Mouse (Mus musculus) splenic B cell, adult 2 months (primary cell): ENCODE results near the gene Pter.

Source experiments
- DNase-seq: peaks from one replicate; pipeline ENCODE4 v3.0.0-alpha.2; 2011; ENCODE audit warnings: low read depth, low spot score
- H3K27me3 ChIP-seq: 2 replicates; pipeline ENCODE4 v1.6.1; 2012; ENCODE audit warnings: mild to moderate bottlenecking, low read length, moderate library complexity, mixed read lengths; ENCODE audit not compliant: control insufficient read depth, poor library complexity, insufficient read depth, severe bottlenecking
- H3K36me3 ChIP-seq: 2 replicates; pipeline ENCODE4 v1.6.1; 2012; ENCODE audit warnings: mild to moderate bottlenecking, low read length, moderate library complexity, mixed read lengths; ENCODE audit not compliant: control insufficient read depth, poor library complexity, insufficient read depth, severe bottlenecking

Pter gene

GRCm38 (mm10) chr2:12923804-12924591 is at the start of gene Pter:
Gene Pter, plus strand, starts transcription at chr2:12924041.
- Histone ChIP-seq H3K27me3 (no peaks in the 10 kb centered on the region), H3K36me3 (no peaks in the 10 kb centered on the region)
- DNase-seq = peak; percentile 62

GRCm38 (mm10) chr2:12874232-12874631 is 49.6 kb upstream of the Pter start:
- H3K36me3 ChIP-seq = no peaks in the 10 kb centered on the region
- H3K27me3 ChIP-seq = no peaks in the 10 kb centered on the region
- DNase-seq = no peak

GRCm38 (mm10) chr2:12879492-12879891 is 44.3 kb upstream of the Pter start:
- H3K36me3 ChIP-seq = no peaks in the 10 kb centered on the region
- DNase-seq = no peak
- H3K27me3 ChIP-seq = no peaks in the 10 kb centered on the region

DNA sequence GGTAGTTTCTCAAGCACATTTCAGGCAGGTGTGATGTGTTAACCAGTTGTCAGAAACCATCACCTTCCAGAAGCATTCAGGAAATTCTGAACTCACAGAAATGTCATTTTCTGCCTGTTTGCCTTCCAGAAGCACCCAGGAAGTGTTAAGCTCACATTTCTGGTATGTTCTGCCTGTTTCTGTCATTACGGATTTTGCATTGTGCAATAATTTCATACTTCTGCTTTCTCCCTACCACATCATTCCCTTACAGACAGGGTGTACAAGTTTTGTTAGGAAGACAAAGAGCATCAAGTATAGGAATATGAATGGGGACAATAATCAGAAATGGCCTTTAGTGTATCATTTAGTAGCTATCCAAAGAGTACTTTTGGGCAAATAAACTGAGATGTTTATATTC is 42.8 kb upstream of the Pter start:
- Histone ChIP-seq H3K36me3 (no peaks in the 10 kb centered on the region), H3K27me3 (no peaks in the 10 kb centered on the region)
- DNase-seq = no peak

DNA sequence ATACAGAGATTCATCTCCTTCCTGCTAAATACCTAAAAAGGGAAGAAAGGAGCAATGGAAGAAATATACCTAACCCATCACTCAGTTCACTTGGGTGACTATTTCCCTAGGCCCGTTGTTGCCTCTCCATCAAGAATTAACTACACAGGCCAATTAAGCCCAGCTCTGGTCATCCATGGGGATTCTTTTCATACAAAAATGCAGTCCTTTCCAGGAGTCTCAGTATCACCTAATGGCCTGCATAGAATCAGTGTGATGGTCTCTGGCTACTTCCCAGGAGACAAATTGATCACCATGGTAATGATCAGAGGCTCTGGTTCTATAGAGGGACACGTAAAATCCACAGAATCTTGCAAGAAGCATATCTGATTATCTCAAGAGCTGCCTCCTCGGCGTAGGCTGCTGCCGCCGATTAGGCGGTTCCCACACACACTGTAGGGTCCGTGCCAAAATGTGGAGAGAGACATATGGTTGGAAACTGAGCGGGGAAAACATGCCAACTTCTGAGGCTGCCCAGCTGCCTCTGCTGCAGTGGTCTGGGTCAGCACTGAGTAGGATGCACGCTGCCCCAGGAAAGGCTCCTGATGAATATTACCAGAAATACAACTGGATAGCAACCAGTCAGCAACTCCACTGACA is 40.4 kb upstream of the Pter start:
- Histone ChIP-seq H3K36me3 (no peaks in the 10 kb centered on the region), H3K27me3 (no peaks in the 10 kb centered on the region)
- no peak for DNase-seq

DNA sequence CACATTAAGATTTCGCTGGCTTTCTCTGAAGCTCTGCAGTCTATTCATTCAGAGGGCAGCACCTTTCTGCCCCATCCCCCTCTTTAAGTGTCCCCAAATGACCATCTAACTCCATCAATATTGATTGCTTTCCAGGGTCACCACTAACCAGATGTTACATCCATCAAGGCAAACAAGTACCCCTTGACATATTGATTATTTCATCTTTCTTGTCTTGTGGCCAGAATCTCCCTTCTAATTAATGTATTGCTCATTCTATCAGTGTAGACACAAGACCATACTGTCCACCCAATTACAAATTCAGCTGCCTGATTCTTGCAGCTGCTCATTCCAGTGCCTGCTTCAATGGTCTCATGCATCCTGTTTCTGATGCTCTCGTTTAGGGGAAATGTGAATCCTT is 36.8 kb upstream of the Pter start:
- no peak for DNase-seq
- Histone ChIP-seq H3K27me3 (no peaks in the 10 kb centered on the region; the same call in 1 of the 2 replicates), H3K36me3 (no peaks in the 10 kb centered on the region)

DNA sequence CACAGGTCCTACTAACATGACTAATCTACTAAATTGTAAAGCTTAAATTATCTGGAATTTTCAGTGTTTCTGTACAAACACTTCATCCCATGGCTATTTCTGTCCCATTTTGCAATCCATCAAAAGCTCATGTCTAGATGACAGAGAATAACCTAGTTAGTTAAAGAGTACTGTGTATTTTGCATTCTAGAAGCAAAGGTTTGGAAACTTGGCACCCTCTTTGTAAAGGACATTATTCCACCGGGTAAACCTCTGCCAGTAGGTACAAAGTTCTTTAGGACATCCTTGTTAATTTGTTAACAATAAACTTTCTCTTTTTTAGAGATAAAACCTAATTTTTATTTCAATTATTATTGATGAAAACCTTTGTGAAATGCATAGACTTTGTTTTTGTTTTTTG is 18.1 kb upstream of the Pter start:
- no peak for DNase-seq
- Histone ChIP-seq H3K36me3 (no peaks in the 10 kb centered on the region), H3K27me3 (no peaks in the 10 kb centered on the region)

GRCm38 (mm10) chr2:12925643-12926042 is 1.8 kb downstream of the Pter start:
- H3K36me3 ChIP-seq = no peaks in the 10 kb centered on the region
- DNase-seq = no peak
- H3K27me3 ChIP-seq = no peaks in the 10 kb centered on the region

- DNase-seq = no peak
- Histone ChIP-seq H3K36me3 (no peaks in the 10 kb centered on the region), H3K27me3 (no peaks in the 10 kb centered on the region)
These were observed 6.5 kb downstream of the Pter start for GRCm38 (mm10) chr2:12930338-12930737.

DNA sequence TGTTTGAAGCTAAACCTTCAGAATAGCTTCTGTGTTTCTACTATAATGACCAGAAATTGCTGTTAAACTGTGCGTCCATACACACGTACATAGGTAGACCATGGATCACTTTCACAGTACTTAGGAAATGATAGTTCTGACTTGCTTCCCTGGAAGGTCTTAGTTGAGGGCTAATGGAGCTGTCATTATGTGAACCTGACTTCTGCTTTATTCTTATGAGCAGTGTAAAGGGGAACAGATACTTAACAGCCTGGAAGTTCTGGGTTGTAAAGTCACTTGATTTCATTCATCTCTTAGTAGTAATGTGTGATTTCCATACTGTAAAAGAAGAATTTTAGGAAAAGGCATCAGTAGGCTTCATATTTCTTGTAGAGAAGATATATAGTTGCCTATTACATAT is 10.1 kb downstream of the Pter start:
- DNase-seq = no peak
- H3K36me3 ChIP-seq = no peaks in the 10 kb centered on the region
- H3K27me3 ChIP-seq = no peaks in the 10 kb centered on the region

- Histone ChIP-seq H3K36me3 (no peaks in the 10 kb centered on the region), H3K27me3 (no peaks in the 10 kb centered on the region)
- DNase-seq = no peak
These were observed 11.4 kb downstream of the Pter start for GRCm38 (mm10) chr2:12935286-12935685.

GRCm38 (mm10) chr2:12937461-12938217 is 13.8 kb downstream of the Pter start:
- no peak for DNase-seq
- no peaks in the 10 kb centered on the region for H3K36me3 ChIP-seq
- H3K27me3 ChIP-seq = no peaks in the 10 kb centered on the region

DNA sequence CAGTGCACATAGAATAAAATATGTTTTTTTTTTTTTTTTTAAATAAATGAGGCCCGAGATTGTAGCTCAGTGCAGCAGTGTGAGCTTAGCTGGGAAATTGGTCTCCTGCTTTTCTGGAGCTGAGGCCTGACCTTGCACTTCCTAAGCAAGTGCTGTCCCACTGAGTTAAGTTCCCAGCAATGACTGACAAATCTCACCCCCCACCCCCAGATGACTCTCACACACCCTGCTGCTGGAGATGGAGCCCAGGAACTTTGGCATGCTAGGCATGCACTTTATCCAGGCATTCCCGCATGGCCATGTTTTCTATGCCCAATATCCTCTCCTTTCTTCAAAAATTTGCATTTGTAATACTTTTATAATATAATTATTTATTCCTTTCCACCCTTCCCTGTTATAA is 14.8 kb downstream of the Pter start:
- no peak for DNase-seq
- H3K27me3 ChIP-seq = no peaks in the 10 kb centered on the region
- no peaks in the 10 kb centered on the region for H3K36me3 ChIP-seq

DNA sequence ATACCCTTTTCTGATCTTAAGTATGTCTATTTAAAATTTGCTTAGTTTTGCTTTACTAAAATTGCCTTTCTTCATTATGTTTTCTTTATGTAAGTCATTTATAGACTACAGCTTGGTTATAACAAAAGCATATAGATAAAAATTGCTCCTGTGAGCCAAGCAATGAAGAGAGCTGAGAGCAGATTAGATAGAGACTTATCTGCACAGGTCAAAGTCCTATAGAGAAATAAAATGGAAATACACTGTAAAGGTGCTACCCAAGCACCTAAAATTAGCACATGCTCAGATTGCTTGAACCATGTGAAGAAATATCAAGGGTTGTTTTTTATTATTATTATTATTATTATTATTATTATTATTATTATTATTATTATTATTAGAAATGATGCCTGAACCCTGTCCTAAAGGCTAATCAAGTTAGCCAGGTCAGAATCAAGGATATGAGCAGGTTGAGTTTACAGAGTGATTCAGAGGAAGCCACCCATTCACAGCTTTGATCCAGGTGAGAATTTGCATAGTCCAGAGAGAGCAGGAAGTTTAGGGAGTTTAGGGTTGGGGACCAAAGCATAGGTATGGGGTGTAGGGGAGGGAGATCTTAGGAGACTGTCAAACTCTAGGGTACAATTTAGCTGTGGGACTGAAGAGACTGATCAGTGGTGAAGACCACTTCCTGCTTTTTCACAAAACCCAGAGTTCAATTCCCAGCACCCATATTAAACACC is 33.0 kb downstream of the Pter start:
- Histone ChIP-seq H3K36me3 (no peaks in the 10 kb centered on the region), H3K27me3 (no peaks in the 10 kb centered on the region)
- no peak for DNase-seq
